Mouse (Mus musculus): Measurements from ENCODE around the gene Chml.

Gene Chml

DNA sequence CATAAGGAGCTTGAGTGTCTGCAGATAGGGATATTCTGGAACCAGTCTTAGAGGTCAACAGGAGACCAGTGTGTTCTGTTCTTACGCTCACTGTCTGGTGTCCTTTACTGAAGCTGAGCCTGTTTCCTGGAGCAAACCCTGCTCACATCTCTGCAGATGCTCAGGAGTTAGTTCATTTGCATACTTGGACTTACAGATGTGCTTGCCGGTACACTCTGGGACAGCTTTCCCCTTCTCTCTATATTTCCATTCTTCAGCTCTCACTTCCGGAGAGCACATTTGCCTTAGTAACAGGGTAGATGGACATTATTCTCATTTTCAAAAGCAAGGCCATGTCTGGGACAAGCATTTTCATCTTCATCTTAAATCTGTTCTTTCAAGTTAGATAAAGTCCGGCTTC, 44.1 kb downstream of the Chml start:
- DNase-seq (ENCODE audit: low read depth), result no peak

DNA sequence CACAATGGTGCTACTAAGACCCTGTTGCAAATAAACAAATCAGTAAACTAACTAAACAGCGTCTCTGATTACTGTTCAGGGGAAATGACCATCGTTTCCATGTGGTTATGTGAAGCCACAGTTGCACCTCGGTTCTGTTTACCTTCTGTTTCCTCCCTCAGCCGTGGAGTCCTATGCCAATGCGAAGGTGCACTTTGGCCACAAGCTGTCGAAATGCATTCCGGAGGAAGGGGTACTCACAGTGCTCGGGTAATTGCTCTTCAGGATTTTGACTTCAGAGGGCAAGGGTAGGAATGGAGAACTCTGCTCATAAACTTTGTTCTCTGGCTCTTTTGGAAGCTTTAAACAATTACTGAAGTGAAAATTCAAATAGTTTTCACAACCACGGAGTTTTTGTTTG, 45.7 kb downstream of the Chml start:
- DNase-seq (ENCODE audit: low read depth), result no peak

- DNase-seq (ENCODE audit: low read depth), result no peak
Observed at GRCm38 (mm10) chr1:175643496-175644265, 49.0 kb downstream of the Chml start.

GRCm38 (mm10) chr1:175640435-175641150, 52.1 kb downstream of the Chml start:
- DNase-seq (ENCODE audit: low read depth), result no peak

DNA sequence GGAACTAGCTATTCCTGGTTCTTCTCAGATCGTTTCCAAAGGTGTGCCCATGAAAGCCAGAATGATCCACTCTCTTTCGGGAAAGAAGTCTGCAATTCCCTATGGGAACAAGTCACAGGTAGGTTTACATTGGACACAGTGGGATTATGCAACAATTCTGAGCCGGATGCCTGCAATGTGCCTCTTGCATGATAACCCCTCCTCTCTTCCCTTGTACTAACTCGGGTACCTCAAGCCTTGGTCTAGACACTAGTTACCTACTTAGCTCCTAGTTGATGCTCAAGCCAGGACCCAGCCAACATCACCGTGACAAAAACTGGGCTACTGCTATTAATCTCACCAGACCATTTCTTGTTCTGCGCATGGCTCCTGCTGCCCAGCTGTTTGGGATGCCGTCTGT, 53.6 kb downstream of the Chml start:
- DNase-seq (ENCODE audit: low read depth), result no peak

- no peak for DNase-seq (ENCODE audit: low read depth)
Observed at GRCm38 (mm10) chr1:175637677-175638076, 55.0 kb downstream of the Chml start.

DNA sequence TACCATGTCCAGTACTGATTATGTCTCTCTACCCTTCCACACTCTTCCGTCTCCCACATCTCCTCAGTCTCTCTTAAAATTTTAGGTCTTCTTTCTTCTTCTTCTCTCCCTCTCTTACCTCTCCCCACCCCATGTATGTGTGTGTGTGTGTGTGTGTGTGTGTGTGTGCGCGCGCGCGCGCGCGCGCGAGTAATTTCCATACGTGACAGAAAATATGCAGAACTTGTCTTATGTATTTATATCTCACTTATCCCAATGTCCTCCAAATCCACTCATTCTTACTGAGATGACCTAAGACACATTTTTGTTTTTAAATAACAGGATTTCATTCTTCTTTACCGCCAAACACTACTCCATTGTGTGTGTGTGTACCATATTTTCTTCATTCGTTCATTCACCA, 60.2 kb downstream of the Chml start:
- no peak for DNase-seq (ENCODE audit: low read depth)
